Mouse (Mus musculus) left cerebral cortex, adult 6 months (tissue): Measurements from ENCODE around the gene Sfxn3. TPM values are rescaled to one million over a fixed set of nuclear protein-coding genes. Genes with fewer than 3 reads are reported as not detected.

Experiments used
- long read RNA-seq, 2 experiments: library from polyadenylated mRNA; unstranded; transcript quantifications; one replicate each; pipeline ENCODE4 v2.0.0; 2019 to 2020
- polyA plus RNA-seq: library from polyadenylated mRNA; unstranded; fragments of <200 nt; fragmentation: Nextera tagmentation; gene quantifications from 2 replicates; pipeline ENCODE4 v1.2.3, GENCODE M21; 2021

Sfxn3 gene
- polyA plus RNA-seq, result 67.6 and 69.9 TPM in 2 replicates
- long read RNA-seq, experiment 1, transcript Sfxn3-201 (11 exons, 2,867 nt), result major isoform, 99 of 147 reads
- long read RNA-seq, experiment 1, partial matches to known transcripts, result 13 of 147 reads
- long read RNA-seq, experiment 1, other reads (novel, unspliced or antisense), result 32 of 147 reads
- long read RNA-seq, experiment 2, transcript Sfxn3-201 (11 exons, 2,867 nt), result major isoform, 10 of 23 reads
- long read RNA-seq, experiment 2, partial matches to known transcripts, result 12 of 23 reads
- long read RNA-seq, experiment 2, other reads (novel, unspliced or antisense), result 1 of 23 reads

GRCm38 (mm10) chr19:45047417-45047934 lies at the start of gene Sfxn3:
TSS of gene Sfxn3 (plus strand) at chr19:45047503.

GRCm38 (mm10) chr19:45005444-45005843 lies 41.9 kb upstream of the Sfxn3 start, which contains the start of gene Twnk:
TSS of gene Twnk (plus strand) at chr19:45005663.

GRCm38 (mm10) chr19:45005957-45006712 lies 41.2 kb upstream of the Sfxn3 start, which contains the start of gene Mrpl43:
TSS of gene Mrpl43 (minus strand) at chr19:45006442.

GRCm38 (mm10) chr19:45014335-45014971 lies 32.9 kb upstream of the Sfxn3 start, which contains the start of gene Lzts2:
TSS of gene Lzts2 (plus strand) at chr19:45014414.

GRCm38 (mm10) chr19:45045651-45046050 lies 1.7 kb upstream of the Sfxn3 start, which contains the start of gene Pdzd7:
TSS of gene Pdzd7 (minus strand) at chr19:45045717.

GRCm38 (mm10) chr19:45074580-45075322 lies 27.4 kb downstream of the Sfxn3 start, which contains the start of gene Kazald1:
TSS of gene Kazald1 (plus strand) at chr19:45075241.

Other genes starting within 250 kb of the Sfxn3 start
- 5.7 and 7.7 TPM in 2 replicates for gene Slf2, start 116.4 kb upstream of the Sfxn3 start, polyA plus RNA-seq
- 1.3 and 2.4 TPM in 2 replicates for gene Sema4g, start 58.4 kb upstream of the Sfxn3 start, polyA plus RNA-seq
- 7.2 and 8.9 TPM in 2 replicates for gene Twnk, start 41.8 kb upstream of the Sfxn3 start, polyA plus RNA-seq
- 91.6 and 91.7 TPM in 2 replicates for gene Mrpl43, start 41.1 kb upstream of the Sfxn3 start, polyA plus RNA-seq
- 12.8 and 21.9 TPM in 2 replicates for gene Lzts2, start 33.1 kb upstream of the Sfxn3 start, polyA plus RNA-seq
- 0.33 and 1.2 TPM in 2 replicates for gene Pdzd7, start 1.8 kb upstream of the Sfxn3 start, polyA plus RNA-seq
- gene Kazald1, start 27.7 kb downstream of the Sfxn3 start, polyA plus RNA-seq, result 26.8 and 26.9 TPM in 2 replicates
- gene Tlx1, start 103.2 kb downstream of the Sfxn3 start, polyA plus RNA-seq, result not detected in 2 replicates
- gene Lbx1, start 188.3 kb downstream of the Sfxn3 start, polyA plus RNA-seq, result not detected in 2 replicates